Mouse (Mus musculus) cortical plate, adult 2 months (tissue): Measurements from ENCODE around the gene Dhtkd1. TPM values are rescaled to one million over a fixed set of nuclear protein-coding genes. Genes with fewer than 3 reads are reported as not detected.

Experiments
- H3K27ac ChIP-seq: fragments of 200-500 bp; 2 replicates; pipeline ENCODE4 v1.5.1; 2012; ENCODE audit warnings: low read length, control low read depth, inconsistent platforms; ENCODE audit not compliant: insufficient read depth
- H3K4me1 ChIP-seq: fragments of 200-500 bp; 2 replicates; pipeline ENCODE4 v1.6.1; 2011; ENCODE audit warnings: low read length; ENCODE audit not compliant: control insufficient read depth, insufficient read depth
- H3K4me3 ChIP-seq: fragments of 200-500 bp; 2 replicates; pipeline ENCODE4 v1.5.1; 2011; ENCODE audit warnings: mild to moderate bottlenecking, low read length, control low read depth; ENCODE audit not compliant: insufficient read depth
- CTCF ChIP-seq: fragments of 200-500 bp; IDR thresholded peaks from 2 replicates; pipeline ENCODE4 v1.5.1; 2011; ENCODE audit warnings: mild to moderate bottlenecking, control low read depth, low read length; ENCODE audit not compliant: insufficient read depth; ENCODE audit errors: extremely low read depth
- POLR2A ChIP-seq: fragments of 200-500 bp; IDR thresholded peaks from 2 replicates; pipeline ENCODE4 v1.6.1; 2011; ENCODE audit warnings: mild to moderate bottlenecking, low read length, control low read depth; ENCODE audit not compliant: insufficient read depth; ENCODE audit errors: extremely low read depth
- polyA plus RNA-seq: library from polyadenylated mRNA; depleted of rRNA; stranded (reverse); fragments of >200 nt; gene quantifications from 2 replicates; pipeline ENCODE4 v1.2.3, GENCODE M21; 2012

Dhtkd1 gene
- polyA plus RNA-seq, 1 experiment, result 9.0 TPM

GRCm38 (mm10) chr2:5931938-5932337 is 10.7 kb downstream of the Dhtkd1 start:
- Histone ChIP-seq H3K4me3 (no peak overlapping the region), H3K4me1 (no peaks in the 10 kb centered on the region), H3K27ac (no peak overlapping the region)
- no peak for TF ChIP-seq POLR2A
- TF ChIP-seq CTCF, result no peak

- Histone ChIP-seq H3K4me3 (no peak overlapping the region), H3K27ac (no peak overlapping the region), H3K4me1 (no peaks in the 10 kb centered on the region)
- TF ChIP-seq POLR2A, result no peak
Observed at GRCm38 (mm10) chr2:5930291-5931054, 12.1 kb downstream of the Dhtkd1 start.

DNA sequence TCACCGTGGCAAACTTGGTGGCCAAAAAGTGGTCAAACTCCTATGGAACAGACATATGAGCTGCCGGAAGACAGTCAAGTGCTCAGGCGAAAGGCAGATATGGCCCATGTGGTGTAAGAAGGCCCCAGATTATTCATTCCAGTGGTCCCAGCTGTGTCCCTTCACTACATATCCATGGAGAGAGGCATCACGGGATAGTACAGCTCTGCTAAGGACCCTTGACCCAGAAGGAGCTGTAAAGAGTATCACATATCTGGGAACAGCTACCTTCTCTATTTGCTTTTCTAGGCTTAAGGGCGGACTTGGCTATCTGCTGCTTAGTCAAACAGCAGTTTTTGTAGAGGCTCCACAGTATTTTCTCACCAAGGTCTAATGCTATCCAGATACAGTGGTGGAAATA is 12.8 kb downstream of the Dhtkd1 start:
- Histone ChIP-seq H3K27ac (no peak overlapping the region), H3K4me1 (no peaks in the 10 kb centered on the region), H3K4me3 (no peak overlapping the region)
- TF ChIP-seq CTCF (no peak), POLR2A (no peak)

- TF ChIP-seq CTCF (no peak), POLR2A (no peak)
- H3K4me1 ChIP-seq, result no peaks in the 10 kb centered on the region
- no peak overlapping the region for H3K27ac ChIP-seq
Observed at GRCm38 (mm10) chr2:5927481-5927880, 15.1 kb downstream of the Dhtkd1 start.

DNA sequence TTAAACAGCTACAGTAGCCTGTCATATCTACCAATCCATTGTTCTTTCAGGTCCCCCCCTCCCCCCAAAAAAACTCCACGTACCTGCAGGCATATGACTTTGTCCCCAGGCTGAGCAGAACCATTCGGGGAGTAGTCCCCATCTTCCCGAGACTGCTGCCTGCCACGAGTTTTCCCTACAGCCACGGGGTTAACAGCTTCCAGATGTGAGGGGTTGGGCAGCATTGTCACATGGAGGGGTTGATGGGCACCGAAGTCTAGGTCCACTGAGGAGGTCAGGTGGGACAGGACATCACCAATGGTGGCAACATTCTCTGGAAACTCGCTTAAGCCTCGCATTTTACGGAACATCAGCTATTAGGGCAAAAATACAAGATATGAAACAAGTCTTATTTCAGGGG is 18.8 kb downstream of the Dhtkd1 start:
- no peak overlapping the region for H3K4me3 ChIP-seq
- no peaks in the 10 kb centered on the region for H3K4me1 ChIP-seq
- H3K27ac ChIP-seq, result no peak overlapping the region
- TF ChIP-seq POLR2A (no peak), CTCF (no peak)

More at GRCm38 (mm10) chr2:5927481-5927880, 15.1 kb downstream of the Dhtkd1 start:
- H3K4me3 ChIP-seq, result no peak overlapping the region

- TF ChIP-seq POLR2A, result no peak
- TF ChIP-seq CTCF, result no peak
- H3K4me1 ChIP-seq, result no peaks in the 10 kb centered on the region
- no peak overlapping the region for H3K4me3 ChIP-seq
- no peak overlapping the region for H3K27ac ChIP-seq
Observed at GRCm38 (mm10) chr2:5922823-5923222, 19.8 kb downstream of the Dhtkd1 start.

GRCm38 (mm10) chr2:5911282-5911965 is 31.2 kb downstream of the Dhtkd1 start:
- H3K4me3 ChIP-seq, result no peak overlapping the region
- TF ChIP-seq CTCF (no peak), POLR2A (no peak)
- no peak overlapping the region for H3K27ac ChIP-seq
- H3K4me1 ChIP-seq, result no peaks in the 10 kb centered on the region

DNA sequence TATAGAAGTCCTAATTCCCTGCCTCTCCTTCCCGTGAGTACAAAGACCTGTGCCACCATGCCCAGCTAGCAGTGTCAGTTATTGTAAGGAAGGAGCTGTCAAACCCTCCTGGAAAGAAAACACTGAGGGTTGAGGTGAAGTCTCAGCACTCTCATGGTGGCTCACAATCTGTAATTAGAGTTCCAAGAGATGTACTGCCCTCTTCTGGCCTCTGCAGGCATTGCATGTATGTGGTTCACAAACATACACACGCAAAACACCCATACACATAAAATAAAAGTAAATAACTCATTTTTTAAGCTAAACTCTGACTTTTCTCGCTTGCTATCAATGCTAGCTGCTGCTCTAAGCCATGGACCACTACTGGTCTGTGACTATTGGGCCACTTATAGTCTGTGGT is 36.0 kb downstream of the Dhtkd1 start:
- Histone ChIP-seq H3K4me3 (no peak overlapping the region), H3K4me1 (no peaks in the 10 kb centered on the region), H3K27ac (no peak overlapping the region)
- TF ChIP-seq POLR2A (no peak), CTCF (peak; percentile 40; the same call in 1 of the 2 replicates)

- Histone ChIP-seq H3K27ac (no peak overlapping the region), H3K4me3 (no peak overlapping the region), H3K4me1 (no peaks in the 10 kb centered on the region)
- no peak for TF ChIP-seq POLR2A
- no peak for TF ChIP-seq CTCF
Observed at GRCm38 (mm10) chr2:5906092-5906491, 36.5 kb downstream of the Dhtkd1 start.

- Histone ChIP-seq H3K4me1 (no peaks in the 10 kb centered on the region; the same call in 1 of the 2 replicates), H3K27ac (no peak overlapping the region), H3K4me3 (no peak overlapping the region)
- TF ChIP-seq POLR2A (no peak), CTCF (peak; percentile 48)
Observed at GRCm38 (mm10) chr2:5900145-5900544, 42.4 kb downstream of the Dhtkd1 start.
